Comparison of ENCODE assay signal across 10 mouse cellular contexts in genomic region chr8:87737900-87738299, GRCm38 (mm10).
DNase-seq lines count a peak whose midpoint lies in the region; ATAC-seq and TF ChIP-seq lines count a peak whose summit lies in the region.
"Had no signal": no experiment of that assay in that cellular context is flagged by ENCODE, and none has a peak within 500 bp of the region (broad histone marks: within the 10 kb centered on the region; RNA-seq: fewer than 3 reads in every experiment).

No protein-coding gene starts in this region.

- DNase-seq in lung, adult 18-20 months: peak; percentile 13 to 15
- no peak for DNase-seq in lung, adult 2 months
- DNase-seq in gonadal fat pad, adult 2 months (ENCODE audit: low read depth): peak; percentile 75
- DNase-seq in frontal cortex, postnatal 10 days (ENCODE audit: low spot score in 2 of 2): no peak
- DNase-seq: kidney, adult 2 months; thymus, adult 2 months had no signal

- WGBS in lung, adult 2 months: 63% methylated on average over 11 of the region's 11 CpGs
- 49% methylated on average over 11 of the region's 11 CpGs for WGBS in embryonic facial prominence, embryonic 15.5 days
- WGBS in neural tube, embryonic 15.5 days: 54% methylated on average over 11 of the region's 11 CpGs

- H3K9me3 ChIP-seq in embryonic facial prominence, embryonic 15.5 days (replicated peaks): no peaks in the 10 kb centered on the region
- no peaks in the 10 kb centered on the region for H3K9me3 ChIP-seq in neural tube, embryonic 15.5 days (replicated peaks)
- H3K9me3 ChIP-seq: megakaryocyte, embryonic 14.5 days had no signal

- H3K4me3 ChIP-seq in lung, adult 2 months (replicated peaks; ENCODE audit: extremely low read depth, low read depth, low read length): no peak overlapping the region
- H3K4me3 ChIP-seq in embryonic facial prominence, embryonic 15.5 days (replicated peaks): no peak overlapping the region
- H3K4me3 ChIP-seq in neural tube, embryonic 15.5 days (replicated peaks): no peak overlapping the region
- H3K4me3 ChIP-seq: megakaryocyte, embryonic 14.5 days had no signal

- no peak for TF ChIP-seq CTCF in lung, adult 2 months (IDR thresholded peaks at IDR 0.05; ENCODE audit: insufficient read depth, low read length)

- H3K4me2 ChIP-seq in embryonic facial prominence, embryonic 15.5 days (replicated peaks): no peak overlapping the region
- no peak overlapping the region for H3K4me2 ChIP-seq in neural tube, embryonic 15.5 days

- H3K27me3 ChIP-seq in embryonic facial prominence, embryonic 15.5 days: no peaks in the 10 kb centered on the region
- H3K27me3 ChIP-seq in neural tube, embryonic 15.5 days (replicated peaks): no peaks in the 10 kb centered on the region

- H3K36me3 ChIP-seq in embryonic facial prominence, embryonic 15.5 days: no peaks in the 10 kb centered on the region
- H3K36me3 ChIP-seq in neural tube, embryonic 15.5 days: no peaks in the 10 kb centered on the region

- TF ChIP-seq POLR2A in lung, adult 2 months (IDR thresholded peaks at IDR 0.05; ENCODE audit: borderline replicate concordance, extremely low read depth, low read depth, low read length): no peak

- no peak overlapping the region for H3K9ac ChIP-seq in embryonic facial prominence, embryonic 15.5 days
- H3K9ac ChIP-seq in neural tube, embryonic 15.5 days (replicated peaks): no peak overlapping the region

- ATAC-seq in embryonic facial prominence, embryonic 15.5 days (ENCODE audit: insufficient number of reproducible peaks, low FRiP score, low TSS enrichment, low read depth): no peak
- ATAC-seq in neural tube, embryonic 15.5 days (ENCODE audit: low FRiP score): no peak
- no peak for ATAC-seq in monocyte, adult 5-6 weeks (replicated peaks; ENCODE audit: insufficient number of reproducible peaks, low FRiP score, low TSS enrichment, poor library complexity, severe bottlenecking)

- H3K27ac ChIP-seq in embryonic facial prominence, embryonic 15.5 days (replicated peaks): peak overlapping the region; percentile 34; the same call in 1 of the 2 replicates
- peak overlapping the region; percentile 58 for H3K27ac ChIP-seq in neural tube, embryonic 15.5 days (replicated peaks)

- no peaks in the 10 kb centered on the region for H3K4me1 ChIP-seq in lung, adult 2 months (ENCODE audit: control insufficient read depth, insufficient read depth, low read length)
- H3K4me1 ChIP-seq in embryonic facial prominence, embryonic 15.5 days: peaks cover 27% of the 10 kb centered on the region
- H3K4me1 ChIP-seq in neural tube, embryonic 15.5 days: peaks cover 41% of the 10 kb centered on the region

Comparison
In these comparisons a context has a peak if more than half of its experiments do, and no peak if none do; other contexts are left out.
1. DNase-seq: peak in lung, adult 18-20 months (2 of 2) and gonadal fat pad, adult 2 months (single experiment); none in lung, adult 2 months (single experiment) and frontal cortex, postnatal 10 days (0 of 2).